Mouse (Mus musculus) thymus, postnatal 4 days (tissue): ENCODE data around the gene Lenep.

Source experiments
- DNase-seq: peaks from one replicate; pipeline ENCODE4 v3.0.0; 2021

The Lenep gene

GRCm38 (mm10) chr3:89390699-89391662, 11.6 kb downstream of the Lenep start:
- peak; percentile 68 for DNase-seq

GRCm38 (mm10) chr3:89390111-89390515, 12.5 kb downstream of the Lenep start:
- peak; percentile 38 for DNase-seq

GRCm38 (mm10) chr3:89388901-89389740, 13.5 kb downstream of the Lenep start:
- DNase-seq, result peak; percentile 63

GRCm38 (mm10) chr3:89388134-89388881, 14.3 kb downstream of the Lenep start:
- DNase-seq, result peak; percentile 37

- peak; percentile 28 for DNase-seq
Observed at GRCm38 (mm10) chr3:89387632-89388031, 15.0 kb downstream of the Lenep start.

GRCm38 (mm10) chr3:89386438-89387420, 15.9 kb downstream of the Lenep start:
- DNase-seq, result peak; percentile 61

- peak; percentile 71 for DNase-seq
Observed at GRCm38 (mm10) chr3:89385451-89385850, 17.1 kb downstream of the Lenep start.

- peak; percentile 17 for DNase-seq
Observed at GRCm38 (mm10) chr3:89384331-89385076, 18.1 kb downstream of the Lenep start.

GRCm38 (mm10) chr3:89383651-89384255, 18.8 kb downstream of the Lenep start:
- peak; percentile 15 for DNase-seq

- DNase-seq, result no peak
Observed at GRCm38 (mm10) chr3:89382950-89383349, 19.6 kb downstream of the Lenep start.

- DNase-seq, result peak; percentile 28
Observed at GRCm38 (mm10) chr3:89382033-89382882, 20.3 kb downstream of the Lenep start.

- peak; percentile 13 for DNase-seq
Observed at GRCm38 (mm10) chr3:89381233-89381632, 21.4 kb downstream of the Lenep start.

- peak; percentile 28 for DNase-seq
Observed at GRCm38 (mm10) chr3:89380711-89381110, 21.9 kb downstream of the Lenep start.

GRCm38 (mm10) chr3:89380291-89380690, 22.3 kb downstream of the Lenep start:
- peak; percentile 13 for DNase-seq

- peak; percentile 63 for DNase-seq
Observed at GRCm38 (mm10) chr3:89379388-89380131, 23.0 kb downstream of the Lenep start.

GRCm38 (mm10) chr3:89378394-89379067, 24.1 kb downstream of the Lenep start:
- peak; percentile 88 for DNase-seq

GRCm38 (mm10) chr3:89377831-89378230, 24.8 kb downstream of the Lenep start:
- DNase-seq, result peak; percentile 18
